In genomic region chr8:9979746-9980145, GRCm38 (mm10) we compare ENCODE assay signal across 30 mouse cellular contexts. TPM values are rescaled to one million over a fixed set of nuclear protein-coding genes. Genes with fewer than 3 reads are reported as not detected.
DNase-seq lines count a peak whose midpoint lies in the region; ATAC-seq and TF ChIP-seq lines count a peak whose summit lies in the region.
"Had no signal": no experiment of that assay in that cellular context is flagged by ENCODE, and none has a peak within 500 bp of the region (broad histone marks: within the 10 kb centered on the region; RNA-seq: fewer than 3 reads in every experiment).

No protein-coding gene starts in this region.

- no peak for TF ChIP-seq CTCF in hindbrain, postnatal 0 days (IDR thresholded peaks at IDR 0.05; ENCODE audit: low read depth)
- no peak for TF ChIP-seq CTCF in CH12.LX (conservative IDR thresholded peaks at IDR 0.05 in 1 of 2, IDR thresholded peaks at IDR 0.05 in 1 of 2; ENCODE audit: low read depth in 2 of 2, low read length in 2 of 2)

- peaks cover 52% of the 10 kb centered on the region for H3K79me2 ChIP-seq in CH12.LX (replicated peaks; ENCODE audit: control insufficient read depth, extremely low read depth, insufficient read depth, poor library complexity, severe bottlenecking)

- in situ Hi-C loops in CH12.LX (cut with MboI; ENCODE audit: low pct_ligation_motif_present, low pct_unique_long_range_greater_than_20kb, low sequenced_read_pairs), result loop anchor here (25.0 kb wide), 1 partner anchor 333 kb away; no protein-coding TSS in a partner anchor

- no peak for ATAC-seq in hindbrain, embryonic 15.5 days (ENCODE audit: low FRiP score, low read depth)
- no peak for ATAC-seq in hindbrain, postnatal 0 days
- no peak for ATAC-seq in liver, embryonic 15.5 days (ENCODE audit: insufficient read depth)
- no peak for ATAC-seq in neural tube, embryonic 15.5 days (ENCODE audit: low FRiP score)
- ATAC-seq: forebrain, postnatal 0 days; hindbrain, embryonic 16.5 days; intestine, embryonic 15.5 days; midbrain, embryonic 16.5 days had no signal

- 75% methylated on average over 1 of the region's 1 CpGs for WGBS in hindbrain, embryonic 15.5 days
- 63% methylated on average over 1 of the region's 1 CpGs for WGBS in hindbrain, postnatal 0 days
- WGBS in liver, embryonic 15.5 days (ENCODE audit: insufficient replicate concordance), result 24% methylated on average over 1 of the region's 1 CpGs
- 81% methylated on average over 1 of the region's 1 CpGs for WGBS in neural tube, embryonic 15.5 days

- no peaks in the 10 kb centered on the region for H3K36me3 ChIP-seq in hindbrain, embryonic 15.5 days
- H3K36me3 ChIP-seq in hindbrain, postnatal 0 days (ENCODE audit: insufficient read depth, low read length), result no peaks in the 10 kb centered on the region
- peaks cover 18 to 42% of the 10 kb centered on the region in 2 experiments for H3K36me3 ChIP-seq in CH12.LX (replicated peaks in 1 of 2; ENCODE audit: control insufficient read depth in 1 of 2, insufficient read depth in 1 of 2, low read length in 1 of 2)
- peaks cover 12% of the 10 kb centered on the region for H3K36me3 ChIP-seq in liver, embryonic 15.5 days (replicated peaks)
- no peaks in the 10 kb centered on the region for H3K36me3 ChIP-seq in neural tube, embryonic 15.5 days

- peak overlapping the region; percentile 62 for H3K4me2 ChIP-seq in hindbrain, embryonic 15.5 days
- no peak overlapping the region for H3K4me2 ChIP-seq in hindbrain, postnatal 0 days (ENCODE audit: low read depth, low read length)
- H3K4me2 ChIP-seq in CH12.LX (ENCODE audit: insufficient read depth, low read depth, poor library complexity, severe bottlenecking), result peak overlapping the region; percentile 33; the same call in 1 of the 2 replicates
- H3K4me2 ChIP-seq in liver, embryonic 15.5 days, result peak overlapping the region; percentile 8; the same call in 1 of the 2 replicates
- no peak overlapping the region for H3K4me2 ChIP-seq in neural tube, embryonic 15.5 days
- H3K4me2 ChIP-seq: embryonic facial prominence, embryonic 15.5 days; heart, embryonic 11.5 days; limb, embryonic 15.5 days had no signal

- TF ChIP-seq POLR2A in CH12.LX (IDR thresholded peaks at IDR 0.05; ENCODE audit: low read depth, low read length), result no peak

- dilution Hi-C loops in CH12.LX (cut with MboI; ENCODE audit: extremely low pct_ligation_motif_present, extremely low pct_unique_long_range_greater_than_20kb, low sequenced_read_pairs), result no loop called here

- no peak overlapping the region for H3K4me3 ChIP-seq in hindbrain, embryonic 15.5 days
- no peak overlapping the region for H3K4me3 ChIP-seq in hindbrain, postnatal 0 days (ENCODE audit: low read length)
- H3K4me3 ChIP-seq in CH12.LX (replicated peaks in 1 of 3; ENCODE audit: low read depth in 2 of 3, low read length in 2 of 3, poor library complexity in 1 of 3), result no peak overlapping the region
- no peak overlapping the region for H3K4me3 ChIP-seq in liver, embryonic 15.5 days (replicated peaks)
- H3K4me3 ChIP-seq in neural tube, embryonic 15.5 days (replicated peaks), result no peak overlapping the region
- H3K4me3 ChIP-seq: embryonic facial prominence, embryonic 10.5 days; embryonic facial prominence, embryonic 15.5 days; forebrain, embryonic 12.5 days; hindbrain, embryonic 10.5 days; intestine, embryonic 15.5 days; limb, embryonic 15.5 days had no signal

- TF ChIP-seq RAD21 in CH12.LX (IDR thresholded peaks at IDR 0.05; ENCODE audit: low read depth, low read length), result no peak

- no peaks in the 10 kb centered on the region for H3K9me3 ChIP-seq in hindbrain, embryonic 15.5 days
- H3K9me3 ChIP-seq in hindbrain, postnatal 0 days (ENCODE audit: low read length), result no peaks in the 10 kb centered on the region
- no peaks in the 10 kb centered on the region for H3K9me3 ChIP-seq in CH12.LX (replicated peaks; ENCODE audit: low read length)
- no peaks in the 10 kb centered on the region for H3K9me3 ChIP-seq in liver, embryonic 15.5 days (replicated peaks)
- H3K9me3 ChIP-seq in neural tube, embryonic 15.5 days (replicated peaks), result no peaks in the 10 kb centered on the region
- H3K9me3 ChIP-seq: embryonic facial prominence, embryonic 10.5 days; embryonic facial prominence, embryonic 15.5 days; forebrain, embryonic 12.5 days; G1E; hindbrain, embryonic 10.5 days; intestine, embryonic 15.5 days; limb, embryonic 15.5 days; midbrain, embryonic 10.5 days had no signal

- TF ChIP-seq EP300 in CH12.LX (IDR thresholded peaks at IDR 0.05; ENCODE audit: low read length), result no peak

- no peak overlapping the region for H3K9ac ChIP-seq in hindbrain, embryonic 15.5 days
- H3K9ac ChIP-seq in hindbrain, postnatal 0 days (replicated peaks; ENCODE audit: low read length), result no peak overlapping the region
- H3K9ac ChIP-seq in CH12.LX (ENCODE audit: insufficient read depth, low read depth), result no peak overlapping the region
- H3K9ac ChIP-seq in liver, embryonic 15.5 days, result no peak overlapping the region
- no peak overlapping the region for H3K9ac ChIP-seq in neural tube, embryonic 15.5 days (replicated peaks)
- H3K9ac ChIP-seq: embryonic facial prominence, embryonic 15.5 days; forebrain, embryonic 12.5 days; forebrain, postnatal 0 days; limb, embryonic 15.5 days had no signal

- H3K27ac ChIP-seq in hindbrain, embryonic 15.5 days (replicated peaks), result no peak overlapping the region
- no peak overlapping the region for H3K27ac ChIP-seq in hindbrain, postnatal 0 days
- no peak overlapping the region for H3K27ac ChIP-seq in CH12.LX (ENCODE audit: insufficient read depth, low read depth)
- H3K27ac ChIP-seq in liver, embryonic 15.5 days (replicated peaks), result no peak overlapping the region
- no peak overlapping the region for H3K27ac ChIP-seq in neural tube, embryonic 15.5 days (replicated peaks)
- H3K27ac ChIP-seq: embryonic facial prominence, embryonic 10.5 days; embryonic facial prominence, embryonic 15.5 days; forebrain, embryonic 12.5 days; hindbrain, embryonic 10.5 days; intestine, embryonic 15.5 days; limb, embryonic 15.5 days; macrophage; midbrain, embryonic 10.5 days had no signal

- H3K4me1 ChIP-seq in hindbrain, embryonic 15.5 days (replicated peaks), result peaks cover 48% of the 10 kb centered on the region
- H3K4me1 ChIP-seq in hindbrain, postnatal 0 days (ENCODE audit: insufficient read depth, low read length), result peaks cover 13% of the 10 kb centered on the region
- peaks cover 5 to 29% of the 10 kb centered on the region in 2 experiments; a peak in 3 of 4 replicates for H3K4me1 ChIP-seq in CH12.LX (ENCODE audit: control insufficient read depth in 1 of 2, insufficient read depth in 2 of 2)
- H3K4me1 ChIP-seq in liver, embryonic 15.5 days (replicated peaks), result peaks cover 51% of the 10 kb centered on the region
- peaks cover 49% of the 10 kb centered on the region for H3K4me1 ChIP-seq in neural tube, embryonic 15.5 days

- DNase-seq in hindbrain, postnatal 0 days (ENCODE audit: low spot score), result no peak
- DNase-seq in 3T3-L1 (ENCODE audit: low read depth, low spot score) (peak; percentile 13), CH12.LX (ENCODE audit: extremely low read depth) (no peak)
- DNase-seq: adrenal gland, postnatal 14 days; cerebellum, adult 11-12 months; forebrain, postnatal 0 days; gastrocnemius, postnatal 10 days; heart, postnatal 14 days; kidney, adult 2 months; kidney, postnatal 36 days; lung, adult 2 months; lung, postnatal 10 days; right cerebral cortex, adult 18-20 months; right cerebral cortex, postnatal 4 days; thymus, postnatal 4 days had no signal

- H3K27me3 ChIP-seq in hindbrain, embryonic 15.5 days, result no peaks in the 10 kb centered on the region
- H3K27me3 ChIP-seq in hindbrain, postnatal 0 days (ENCODE audit: insufficient read depth, low read length), result no peaks in the 10 kb centered on the region
- H3K27me3 ChIP-seq in CH12.LX (replicated peaks), result no peaks in the 10 kb centered on the region
- H3K27me3 ChIP-seq in liver, embryonic 15.5 days, result no peaks in the 10 kb centered on the region
- no peaks in the 10 kb centered on the region for H3K27me3 ChIP-seq in neural tube, embryonic 15.5 days (replicated peaks)
- H3K27me3 ChIP-seq: embryonic facial prominence, embryonic 15.5 days; forebrain, embryonic 12.5 days; intestine, embryonic 15.5 days; limb, embryonic 15.5 days had no signal

TF ChIP-seq in CH12.LX, 34 proteins besides CTCF, POLR2A, EP300 and RAD21 (continues in another document):
- TF ChIP-seq ELF1 (IDR thresholded peaks at IDR 0.05; ENCODE audit: low read depth, low read length) (no peak), MAZ (IDR thresholded peaks at IDR 0.05; ENCODE audit: low read depth, low read length) (no peak), MEF2A (IDR thresholded peaks at IDR 0.05; ENCODE audit: borderline replicate concordance, low read depth, low read length) (no peak)

RNA-seq across cellular contexts. Expression of gene Abhd13, which starts 2.2 kb away (rescaled TPM):
- polyA plus RNA-seq in hindbrain, embryonic 15.5 days (2015; fragmentation: Nextera tagmentation; extraction: Ambion mirVana), result 13.6 and 15.0 TPM in 2 replicates
- 21.3 and 24.5 TPM in 2 replicates for total RNA-seq in hindbrain, postnatal 0 days (2014; rRNA removed)
- 13.1 and 13.4 TPM in 2 replicates for polyA plus RNA-seq in hindbrain, postnatal 0 days (2015; fragmentation: Nextera tagmentation; extraction: Ambion mirVana)
- total RNA-seq in CH12.LX (2012; rRNA removed), result 8.6 and 10.4 TPM in 2 replicates
- total RNA-seq in CH12.LX (2014; rRNA removed), result 20.3 and 23.6 TPM in 2 replicates
- polyA plus RNA-seq in CH12.LX (2012; ENCODE audit: insufficient read length, low read depth), result 11.3 and 13.0 TPM in 2 replicates
- 4.6 TPM in 2 replicates for polyA plus RNA-seq in liver, embryonic 15.5 days (2015; fragmentation: Nextera tagmentation; extraction: Ambion mirVana)
- 12.8 and 13.2 TPM in 2 replicates for polyA plus RNA-seq in neural tube, embryonic 15.5 days (2015; fragmentation: Nextera tagmentation; extraction: Ambion mirVana)

RNA-seq across cellular contexts. Expression of gene Lig4, which starts 2.3 kb away (rescaled TPM):
- 10.0 and 10.6 TPM in 2 replicates for polyA plus RNA-seq in hindbrain, embryonic 15.5 days (2015; fragmentation: Nextera tagmentation; extraction: Ambion mirVana)
- total RNA-seq in hindbrain, postnatal 0 days (2014; rRNA removed), result 3.3 and 4.0 TPM in 2 replicates
- polyA plus RNA-seq in hindbrain, postnatal 0 days (2015; fragmentation: Nextera tagmentation; extraction: Ambion mirVana), result 5.7 and 6.1 TPM in 2 replicates
- total RNA-seq in CH12.LX (2012; rRNA removed) (1.7 and 2.5 TPM in 2 replicates), CH12.LX (2014; rRNA removed) (3.1 and 3.2 TPM in 2 replicates)
- 7.1 and 7.9 TPM in 2 replicates for polyA plus RNA-seq in CH12.LX (2012; ENCODE audit: insufficient read length, low read depth)
- polyA plus RNA-seq in liver, embryonic 15.5 days (2015; fragmentation: Nextera tagmentation; extraction: Ambion mirVana), result 0.66 and 0.70 TPM in 2 replicates
- polyA plus RNA-seq in neural tube, embryonic 15.5 days (2015; fragmentation: Nextera tagmentation; extraction: Ambion mirVana), result 9.4 and 10.8 TPM in 2 replicates

RNA-seq across cellular contexts. Expression of gene Tnfsf13b, which starts 26.5 kb away (rescaled TPM):
- polyA plus RNA-seq in hindbrain, embryonic 15.5 days (2015; fragmentation: Nextera tagmentation; extraction: Ambion mirVana), result 0.42 and 0.86 TPM in 2 replicates
- total RNA-seq in hindbrain, postnatal 0 days (2014; rRNA removed), result 0.14 and 0.47 TPM in 2 replicates
- polyA plus RNA-seq in hindbrain, postnatal 0 days (2015; fragmentation: Nextera tagmentation; extraction: Ambion mirVana), result 0.93 and 1.2 TPM in 2 replicates
- 0.04 and 0.17 TPM in 2 replicates for total RNA-seq in CH12.LX (2012; rRNA removed)
- total RNA-seq in CH12.LX (2014; rRNA removed), result 0.85 and 1.4 TPM in 2 replicates
- 2.5 and 3.7 TPM in 2 replicates for polyA plus RNA-seq in CH12.LX (2012; ENCODE audit: insufficient read length, low read depth)
- polyA plus RNA-seq in liver, embryonic 15.5 days (2015; fragmentation: Nextera tagmentation; extraction: Ambion mirVana), result 0.41 and 0.51 TPM in 2 replicates
- 1.3 and 1.6 TPM in 2 replicates for polyA plus RNA-seq in neural tube, embryonic 15.5 days (2015; fragmentation: Nextera tagmentation; extraction: Ambion mirVana)
- polyA plus RNA-seq: embryonic facial prominence, embryonic 10.5 days; embryonic facial prominence, embryonic 15.5 days; G1E had no signal

Comparison
In these comparisons a context has a peak if more than half of its experiments do, and no peak if none do; other contexts are left out.
1. H3K4me2 ChIP-seq: peak in hindbrain, embryonic 15.5 days (single experiment), CH12.LX (single experiment) and liver, embryonic 15.5 days (single experiment); none in hindbrain, postnatal 0 days (single experiment) and neural tube, embryonic 15.5 days (single experiment).